In the genomic region with DNA sequence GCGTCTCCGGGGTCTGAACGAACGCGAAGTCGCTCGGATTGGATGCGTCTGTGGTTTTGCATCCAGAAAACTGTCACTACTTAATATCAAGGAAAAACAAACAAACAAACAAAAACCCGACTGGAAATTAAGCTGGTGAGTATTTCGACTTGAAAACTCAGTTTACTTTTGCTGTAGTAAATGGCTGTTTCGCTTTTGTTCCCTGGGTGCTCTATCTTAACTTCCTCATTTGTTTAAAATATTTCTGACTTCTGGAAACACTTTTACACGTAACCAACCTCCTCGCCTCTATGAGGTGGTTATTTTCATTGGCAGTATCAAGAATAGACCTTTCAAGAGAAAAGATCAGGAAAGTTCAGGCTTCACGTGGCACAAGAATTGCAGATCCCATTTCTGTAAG, we compare ENCODE assay signal across 8 mouse cellular contexts. TPM values are rescaled to one million over a fixed set of nuclear protein-coding genes. Genes with fewer than 3 reads are reported as not detected.
DNase-seq lines count a peak whose midpoint lies in the region; ATAC-seq and TF ChIP-seq lines count a peak whose summit lies in the region.

No protein-coding gene starts in this region.

- H3K9ac ChIP-seq in heart, embryonic 14.5 days (ENCODE audit: low read length) = peak overlapping the region; percentile 93
- H3K9ac ChIP-seq in ES-E14 (ENCODE audit: insufficient read depth, low read depth, low read length, poor library complexity, severe bottlenecking) = peak overlapping the region; percentile 98
- H3K9ac ChIP-seq in midbrain, embryonic 11.5 days (ENCODE audit: low read length) = peak overlapping the region; percentile 90

- DNase-seq in heart, postnatal 25 days (ENCODE audit: low spot score) = no peak
- no peak for DNase-seq in ES-E14 (ENCODE audit: low read depth, low spot score)
- no peak for DNase-seq in hindbrain, embryonic 10.5 days (ENCODE audit: low spot score)
- no peak for DNase-seq in midbrain, embryonic 11.5 days (ENCODE audit: low spot score, missing footprints)
- DNase-seq in left cerebral cortex, postnatal 4 days = no peak
- DNase-seq in embryo, embryonic 10.5 days (ENCODE audit: low spot score) = no peak
- DNase-seq in thymus, postnatal 25 days = no peak

- H3K4me3 ChIP-seq in heart, embryonic 14.5 days (ENCODE audit: control insufficient read depth in 1 of 2, insufficient read depth in 1 of 2, low read depth in 1 of 2, low read length in 2 of 2) = peak overlapping the region; percentile 64 to 95
- peak overlapping the region; percentile 97 to 98 for H3K4me3 ChIP-seq in ES-E14 (ENCODE audit: insufficient read depth in 1 of 2, low read depth in 1 of 2, low read length in 2 of 2, poor library complexity in 1 of 2, severe bottlenecking in 1 of 2)
- peak overlapping the region; percentile 94 for H3K4me3 ChIP-seq in hindbrain, embryonic 10.5 days
- H3K4me3 ChIP-seq in midbrain, embryonic 11.5 days (ENCODE audit: low read depth, low read length) = peak overlapping the region; percentile 94

- no peak for ATAC-seq in heart, embryonic 14.5 days (ENCODE audit: insufficient number of reproducible peaks, insufficient read depth, low FRiP score, low read depth)
- no peak for ATAC-seq in midbrain, embryonic 11.5 days (ENCODE audit: low FRiP score)

- peak overlapping the region; percentile 98 for H3K27ac ChIP-seq in heart, embryonic 14.5 days (replicated peaks in 1 of 2; ENCODE audit: control insufficient read depth in 1 of 2, insufficient read depth in 1 of 2, low read depth in 2 of 2, low read length in 2 of 2)
- peak overlapping the region; percentile 92 for H3K27ac ChIP-seq in ES-E14 (ENCODE audit: insufficient read depth, low read depth, low read length, poor library complexity, severe bottlenecking)
- H3K27ac ChIP-seq in hindbrain, embryonic 10.5 days = peak overlapping the region; percentile 95
- H3K27ac ChIP-seq in midbrain, embryonic 11.5 days (ENCODE audit: low read depth, low read length) = no peak overlapping the region; the same call in 1 of the 2 replicates

- intact Hi-C loops in heart, postnatal 25 days (cut with DNase I) = loop anchor here (2.0 kb wide), 1 partner anchor 20 kb away; no protein-coding TSS in a partner anchor
- intact Hi-C loops in left cerebral cortex, postnatal 4 days (cut with DNase I) = no loop called here

- H3K36me3 ChIP-seq in heart, embryonic 14.5 days (ENCODE audit: control insufficient read depth, insufficient read depth, low read length) = peaks cover 43% of the 10 kb centered on the region
- H3K36me3 ChIP-seq in ES-E14 (ENCODE audit: control insufficient read depth, insufficient read depth, low read length, poor library complexity, severe bottlenecking) = peaks cover 12% of the 10 kb centered on the region
- peaks cover 38% of the 10 kb centered on the region for H3K36me3 ChIP-seq in hindbrain, embryonic 10.5 days
- no peaks in the 10 kb centered on the region; the same call in 1 of the 2 replicates for H3K36me3 ChIP-seq in midbrain, embryonic 11.5 days (ENCODE audit: control insufficient read depth, insufficient read depth, low read length)

- no peaks in the 10 kb centered on the region for H3K27me3 ChIP-seq in heart, embryonic 14.5 days (ENCODE audit: control insufficient read depth, insufficient read depth, low read length)
- no peaks in the 10 kb centered on the region for H3K27me3 ChIP-seq in hindbrain, embryonic 10.5 days (ENCODE audit: insufficient read depth, poor library complexity, severe bottlenecking)
- no peaks in the 10 kb centered on the region for H3K27me3 ChIP-seq in midbrain, embryonic 11.5 days (ENCODE audit: control insufficient read depth, insufficient read depth, low read length)

- in situ Hi-C loops in ES-E14 (cut with MboI; ENCODE audit: low sequenced_read_pairs in 2 of 2, unreplicated experiment in 2 of 2) = no loop called here

- H3K4me2 ChIP-seq in heart, embryonic 14.5 days (ENCODE audit: low read length) = peak overlapping the region; percentile 69
- H3K4me2 ChIP-seq in midbrain, embryonic 11.5 days = peak overlapping the region; percentile 68

- H3K4me1 ChIP-seq in heart, embryonic 14.5 days (ENCODE audit: control insufficient read depth in 2 of 2, insufficient read depth in 2 of 2, low read length in 2 of 2) = peaks cover 2 to 20% of the 10 kb centered on the region in 2 experiments
- no peaks in the 10 kb centered on the region for H3K4me1 ChIP-seq in ES-E14 (ENCODE audit: control insufficient read depth in 2 of 2, insufficient read depth in 2 of 2, low read length in 2 of 2, poor library complexity in 1 of 2)
- peaks cover 27% of the 10 kb centered on the region for H3K4me1 ChIP-seq in hindbrain, embryonic 10.5 days (replicated peaks)
- H3K4me1 ChIP-seq in midbrain, embryonic 11.5 days (ENCODE audit: control insufficient read depth, insufficient read depth, low read length) = peaks cover 9% of the 10 kb centered on the region

- H3K9me3 ChIP-seq in heart, embryonic 14.5 days (ENCODE audit: control insufficient read depth, low read length) = no peaks in the 10 kb centered on the region
- H3K9me3 ChIP-seq in ES-E14 (ENCODE audit: control insufficient read depth, insufficient read depth, low read depth, low read length) = no peaks in the 10 kb centered on the region
- no peaks in the 10 kb centered on the region for H3K9me3 ChIP-seq in hindbrain, embryonic 10.5 days
- H3K9me3 ChIP-seq in midbrain, embryonic 11.5 days (ENCODE audit: control insufficient read depth, low read length) = no peaks in the 10 kb centered on the region

- 3% methylated on average over 14 of the region's 14 CpGs for WGBS in heart, embryonic 14.5 days
- 10% methylated on average over 14 of the region's 14 CpGs for WGBS in hindbrain, embryonic 10.5 days
- 9% methylated on average over 14 of the region's 14 CpGs for WGBS in midbrain, embryonic 11.5 days

TF ChIP-seq in ES-E14, 5 proteins besides CTCF, POLR2A, EP300 and RAD21:
- no peak for TF ChIP-seq ZNF384 (IDR thresholded peaks at IDR 0.05; ENCODE audit: low read depth, low read length)
- no peak for TF ChIP-seq MAFK (IDR thresholded peaks at IDR 0.05; ENCODE audit: insufficient read depth, low read depth, low read length)
- no peak for TF ChIP-seq HCFC1 (IDR thresholded peaks at IDR 0.05; ENCODE audit: borderline replicate concordance, insufficient read depth, low read length)
- no peak for TF ChIP-seq ZC3H11A (IDR thresholded peaks at IDR 0.05; ENCODE audit: borderline replicate concordance, low read depth, low read length)
- no peak for TF ChIP-seq CHD2 (IDR thresholded peaks at IDR 0.05; ENCODE audit: low read depth, low read length)
TF ChIP-seq in ES-E14: peak in this region for 0.

RNA-seq across cellular contexts. Expression of gene Cggbp1, which starts 1.1 kb away (rescaled TPM):
- 59.1 and 65.2 TPM in 2 replicates for polyA plus RNA-seq in heart, embryonic 14.5 days (2014; fragmentation: Nextera tagmentation; extraction: Ambion mirVana)
- 10 to 100 TPM; 38.2 to 44.0 TPM for total RNA-seq in heart, postnatal 25 days (2021)
- total RNA-seq in ES-E14 (2012; rRNA removed) = 63.9 and 75.4 TPM in 2 replicates
- 72.7 and 84.7 TPM in 2 replicates for polyA plus RNA-seq in hindbrain, embryonic 10.5 days (2016; fragmentation: Nextera tagmentation; extraction: Ambion mirVana)
- 124 and 143 TPM in 2 replicates for polyA plus RNA-seq in midbrain, embryonic 11.5 days (2014; fragmentation: Nextera tagmentation; extraction: Ambion mirVana)
- 10 to 100 TPM; 76.0 to 87.3 TPM for total RNA-seq in left cerebral cortex, postnatal 4 days (2021)

RNA-seq across cellular contexts. Expression of gene Zfp654, which starts 1.4 kb away (rescaled TPM):
- polyA plus RNA-seq in heart, embryonic 14.5 days (2014; fragmentation: Nextera tagmentation; extraction: Ambion mirVana) = 7.0 and 9.0 TPM in 2 replicates
- 1 to 10 TPM; 8.8 to 9.9 TPM for total RNA-seq in heart, postnatal 25 days (2021)
- 16.1 and 19.4 TPM in 2 replicates for total RNA-seq in ES-E14 (2012; rRNA removed)
- polyA plus RNA-seq in hindbrain, embryonic 10.5 days (2016; fragmentation: Nextera tagmentation; extraction: Ambion mirVana) = 4.9 and 5.7 TPM in 2 replicates
- 8.1 and 8.5 TPM in 2 replicates for polyA plus RNA-seq in midbrain, embryonic 11.5 days (2014; fragmentation: Nextera tagmentation; extraction: Ambion mirVana)
- total RNA-seq in left cerebral cortex, postnatal 4 days (2021) = 10 to 100 TPM; 13.6 to 15.7 TPM
